Mouse (Mus musculus) adrenal gland, postnatal 36 days (tissue): ENCODE data around the gene Uvrag. TPM values are rescaled to one million over a fixed set of nuclear protein-coding genes. Genes with fewer than 3 reads are reported as not detected.

ENCODE experiments used
- DNase-seq, 2 experiments: peaks; one replicate each; pipeline ENCODE4 v3.0.0; 2021; ENCODE audit warnings: mixed read lengths in 1 of 2
- total RNA-seq, 2 experiments: library from RNA; stranded (reverse); gene quantifications; 2 replicates each; pipeline ENCODE4 v1.2.3; 2021

The Uvrag gene
- total RNA-seq, 2 experiments from 2014 or later: 31.2 to 36.3 TPM

- DNase-seq: no peak
These were observed 430 bp downstream of the Uvrag start for GRCm38 (mm10) chr7:99140511-99140910.

DNA sequence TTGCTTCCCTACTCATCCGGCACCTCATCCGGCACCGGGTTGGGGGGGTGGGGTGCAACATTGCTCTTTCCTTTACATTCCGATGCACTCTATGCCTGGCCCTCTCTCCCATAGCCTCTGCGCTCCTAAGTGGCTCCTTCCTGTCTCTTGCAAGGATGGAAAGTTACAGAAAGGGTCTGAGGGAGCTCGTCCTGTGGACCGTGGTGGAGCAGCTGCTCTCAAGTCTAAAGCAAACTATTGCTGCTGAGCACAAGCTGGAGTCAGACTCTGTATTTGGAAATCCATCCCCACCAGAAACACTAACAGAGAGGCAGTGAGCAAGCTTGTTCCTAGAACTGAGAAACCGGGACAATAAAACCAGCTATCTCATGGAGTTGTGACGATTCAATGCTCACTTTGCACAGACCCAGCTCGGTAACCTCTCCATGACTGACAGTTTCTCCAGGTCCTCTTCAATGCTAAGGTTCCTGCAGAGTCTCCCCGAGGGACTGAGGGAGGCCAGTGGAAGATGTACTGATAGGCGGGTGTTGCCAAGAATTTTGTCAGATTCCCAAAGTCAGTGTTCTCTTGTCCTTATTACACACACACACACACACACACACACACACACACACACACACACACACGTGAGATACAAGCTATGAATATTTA lies 975 bp downstream of the Uvrag start:
- no peak for DNase-seq

DNA sequence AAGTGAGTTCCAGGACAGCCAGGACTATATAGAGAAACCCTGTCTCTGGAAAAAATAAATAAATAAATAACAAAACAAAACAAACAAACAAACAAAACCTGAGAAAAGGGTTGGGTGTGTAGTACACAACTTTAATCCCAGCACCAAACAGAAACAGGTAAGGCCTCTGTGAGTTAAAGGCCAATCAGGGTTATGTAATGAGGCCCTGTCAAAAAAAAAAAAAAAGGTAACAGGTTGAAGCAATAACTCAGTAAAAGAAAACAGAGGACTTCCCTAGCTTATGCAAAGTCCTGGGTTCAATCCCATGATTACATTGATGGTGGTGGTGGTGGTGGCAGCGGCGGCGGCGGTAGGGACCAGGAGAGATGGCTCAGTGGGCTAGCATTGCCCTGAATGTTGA lies 3.4 kb downstream of the Uvrag start:
- DNase-seq: no peak

DNA sequence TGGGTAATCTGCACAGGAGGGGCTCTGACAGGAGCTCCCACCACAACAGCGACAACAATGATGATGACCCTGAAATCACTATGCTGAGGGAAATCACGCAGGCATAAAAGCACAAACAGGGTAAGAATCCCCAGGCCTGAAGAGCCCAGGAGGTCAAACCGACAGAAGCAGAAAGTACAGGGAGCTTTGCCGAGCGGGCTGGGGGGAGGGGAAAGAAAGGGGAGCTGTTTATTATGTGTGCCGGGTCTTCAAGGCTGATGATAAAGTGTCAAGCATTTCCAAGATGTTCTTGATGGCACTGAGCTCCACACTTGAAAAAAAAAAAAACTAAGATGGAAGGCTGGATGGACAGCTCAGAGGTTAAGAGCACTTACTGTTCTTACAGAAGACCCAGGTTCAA lies 4.2 kb downstream of the Uvrag start:
- no peak for DNase-seq

- no peak for DNase-seq
These were observed 7.0 kb downstream of the Uvrag start for GRCm38 (mm10) chr7:99133811-99134402.

DNA sequence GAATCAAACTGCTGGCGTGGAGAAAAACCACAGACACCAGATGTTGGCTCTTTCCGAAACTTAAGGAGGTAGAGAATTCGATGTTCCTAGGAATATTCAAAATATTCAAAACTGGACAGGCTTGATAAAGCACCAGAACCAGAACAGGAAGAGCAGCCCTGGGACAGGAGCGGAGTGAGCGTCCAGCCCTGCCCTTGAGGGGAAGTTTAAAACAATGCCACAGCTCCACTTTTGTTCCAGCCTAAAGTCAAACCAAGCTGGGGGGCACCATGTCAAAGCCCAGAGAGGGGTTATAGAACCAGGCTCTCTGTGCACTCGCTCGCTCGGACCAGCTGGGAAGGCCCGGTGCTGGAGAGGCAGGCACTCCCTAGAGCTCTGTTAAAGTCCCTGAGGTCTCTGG lies 8.3 kb downstream of the Uvrag start:
- DNase-seq: no peak

- DNase-seq: no peak
These were observed 9.1 kb downstream of the Uvrag start for GRCm38 (mm10) chr7:99131819-99132353.

DNA sequence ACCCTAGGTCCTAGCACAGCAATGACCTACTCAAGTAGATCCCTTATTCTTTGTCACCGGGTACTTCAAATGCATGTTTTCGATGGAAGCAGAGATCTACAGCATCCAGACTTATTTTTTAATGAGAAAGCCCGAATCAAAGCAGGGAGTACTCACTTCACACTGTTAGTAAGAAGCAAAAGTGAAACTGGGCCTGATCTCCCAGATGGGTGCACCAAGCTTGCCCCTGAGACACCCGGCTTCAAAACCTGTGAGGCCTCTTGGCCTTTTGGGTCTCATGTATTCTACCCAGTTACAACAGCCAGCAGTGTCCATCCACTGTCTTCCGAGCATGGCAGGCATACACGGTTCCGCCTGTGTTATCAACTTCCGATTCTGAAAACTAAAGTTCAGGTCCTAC lies 12.0 kb downstream of the Uvrag start:
- no peak for DNase-seq

DNA sequence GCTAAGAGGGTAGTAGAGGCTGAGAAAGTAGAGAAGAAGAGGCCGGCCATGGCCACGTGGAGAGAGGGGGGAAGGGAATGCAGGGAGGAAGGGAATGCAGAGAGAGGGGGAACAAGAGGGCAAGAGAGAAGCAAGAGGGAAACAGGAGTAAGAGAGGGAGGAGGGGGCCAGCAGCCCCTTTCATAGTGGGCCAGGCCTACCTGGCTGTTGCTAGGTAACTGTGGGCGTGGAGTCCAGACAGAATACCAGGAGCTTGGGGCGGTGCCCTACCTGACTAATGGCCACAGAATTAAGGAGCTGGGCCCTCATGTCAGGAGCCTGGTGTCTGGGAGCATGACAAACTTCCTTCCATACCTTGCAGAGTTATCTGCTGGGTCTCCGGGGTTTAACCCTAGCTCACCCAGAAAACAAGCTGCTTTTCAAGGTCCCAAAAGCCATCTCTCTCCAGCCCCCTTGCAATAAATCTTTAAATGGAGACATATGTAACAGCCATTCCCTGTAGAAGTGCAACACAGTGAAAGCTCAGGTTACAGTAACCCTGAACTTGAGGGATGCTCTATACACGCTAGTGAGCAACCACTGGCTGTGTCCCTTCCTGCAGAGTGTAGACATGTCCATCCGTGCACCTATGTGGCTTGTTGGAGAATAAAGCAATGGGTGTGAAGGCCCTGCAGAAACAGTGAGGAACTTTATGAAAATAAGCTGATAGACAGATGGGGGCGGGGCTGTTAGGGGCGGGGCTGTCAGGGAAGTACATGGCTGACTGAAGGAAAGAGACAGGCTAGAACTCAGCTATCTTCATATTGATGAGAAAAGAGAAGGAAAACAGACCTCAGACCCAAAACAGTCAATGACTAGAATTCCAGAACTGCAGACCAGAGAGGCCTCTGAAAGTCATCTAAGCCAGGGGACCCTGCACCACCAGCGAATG lies 12.7 kb downstream of the Uvrag start:
- DNase-seq: no peak

- DNase-seq: peak; percentile 31 to 37
These were observed 14.9 kb downstream of the Uvrag start for GRCm38 (mm10) chr7:99126057-99126456.

- DNase-seq: no peak
These were observed 18.3 kb downstream of the Uvrag start for GRCm38 (mm10) chr7:99122651-99123050.

GRCm38 (mm10) chr7:99120865-99121521 lies 19.9 kb downstream of the Uvrag start:
- no peak for DNase-seq

DNA sequence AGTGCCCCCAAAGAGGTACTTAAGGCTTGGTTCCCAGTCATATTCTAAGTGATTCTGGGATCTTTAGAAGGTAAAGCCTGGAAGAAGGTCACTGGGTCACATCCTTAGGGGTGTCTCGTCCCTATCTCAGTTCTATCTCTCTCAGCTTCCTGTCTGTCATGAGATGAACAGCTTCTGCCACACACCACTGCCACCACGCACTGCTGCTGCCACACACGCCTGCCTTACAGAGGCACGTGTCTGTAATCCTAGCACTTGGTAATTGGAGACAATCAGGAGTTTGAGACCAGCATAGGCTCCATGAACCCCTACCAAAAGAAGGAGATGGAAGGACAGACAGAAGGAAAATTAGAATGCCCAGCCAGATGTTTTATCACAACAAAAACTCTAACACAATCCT lies 20.9 kb downstream of the Uvrag start:
- DNase-seq: no peak

GRCm38 (mm10) chr7:99116781-99117180 lies 24.2 kb downstream of the Uvrag start:
- no peak for DNase-seq

DNA sequence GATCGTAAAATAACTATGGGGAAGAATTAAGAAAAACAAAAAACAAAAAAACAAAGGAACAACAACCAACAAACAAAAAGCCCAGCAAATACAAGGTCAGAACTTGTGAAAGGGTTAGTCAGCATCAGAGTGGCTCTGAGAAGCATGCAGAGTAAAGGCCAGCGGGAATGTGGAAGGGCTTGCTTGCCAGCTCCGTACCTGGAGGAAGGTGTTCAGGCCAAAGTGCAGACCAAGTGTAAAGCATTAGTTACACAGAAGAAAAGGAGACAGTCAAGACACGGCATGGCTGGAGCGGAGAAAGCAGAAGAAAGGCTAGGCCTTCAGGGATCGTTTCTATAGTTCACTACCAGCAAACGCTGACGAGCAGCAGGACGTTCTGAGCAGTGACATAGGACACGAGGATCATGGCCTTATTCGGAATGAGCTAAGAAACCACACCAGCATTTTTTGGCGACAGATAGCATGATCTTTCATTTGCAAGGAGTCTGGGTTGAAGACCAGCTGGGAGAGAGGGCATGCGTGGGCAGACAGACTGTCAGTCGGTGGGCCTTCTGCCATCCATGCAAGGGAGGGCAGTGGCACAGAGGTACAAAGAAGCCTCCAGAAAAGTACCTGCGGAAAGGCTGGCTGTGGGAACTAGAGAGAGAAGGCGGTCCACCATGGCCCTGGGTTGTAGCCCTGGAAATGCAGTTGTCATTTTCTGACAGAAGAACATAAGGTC lies 26.8 kb downstream of the Uvrag start:
- no peak for DNase-seq

- DNase-seq: no peak
These were observed 33.4 kb downstream of the Uvrag start for GRCm38 (mm10) chr7:99107566-99107965.

GRCm38 (mm10) chr7:99106714-99107270 lies 34.1 kb downstream of the Uvrag start:
- no peak for DNase-seq

- DNase-seq: peak in 1 of 2 experiments; percentile 31
These were observed 39.0 kb downstream of the Uvrag start for GRCm38 (mm10) chr7:99101767-99102593.

DNA sequence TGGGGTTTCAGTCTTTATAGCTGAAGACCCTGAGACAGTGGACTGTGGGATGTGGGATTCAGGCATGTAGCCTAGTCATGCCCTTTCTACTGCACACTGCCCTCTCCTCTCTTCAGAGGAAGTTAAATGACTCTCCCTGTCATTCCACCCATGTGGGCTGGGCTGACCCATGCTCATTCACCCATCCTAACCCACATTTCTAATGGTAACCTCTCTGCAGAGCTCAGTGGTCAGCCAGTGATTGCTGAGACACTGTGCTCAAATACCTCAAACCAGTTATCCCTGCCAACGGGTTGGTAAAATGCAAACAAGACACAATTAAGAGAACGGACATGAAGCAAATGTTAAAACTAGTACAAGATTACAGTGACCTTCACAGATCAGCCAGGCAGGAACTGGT lies 39.9 kb downstream of the Uvrag start:
- DNase-seq: no peak

GRCm38 (mm10) chr7:99100573-99100972 lies 40.4 kb downstream of the Uvrag start:
- DNase-seq: no peak
